In genomic region chr2:167453814-167454213, GRCm38 (mm10) we compare ENCODE assay signal across 11 mouse cellular contexts. TPM values are rescaled to one million over a fixed set of nuclear protein-coding genes. Genes with fewer than 3 reads are reported as not detected.
A peak's percentile ranks its signal among the peaks of the same experiment; 100 is the strongest.
DNase-seq lines count a peak whose midpoint lies in the region; ATAC-seq and TF ChIP-seq lines count a peak whose summit lies in the region.
"Had no signal": no experiment of that assay in that cellular context is flagged by ENCODE, and none has a peak within 500 bp of the region (broad histone marks: within the 10 kb centered on the region; RNA-seq: fewer than 3 reads in every experiment).

No protein-coding gene starts in this region.

- H3K4me3 ChIP-seq in hindbrain, postnatal 0 days (ENCODE audit: low read length): no peak overlapping the region
- H3K4me3 ChIP-seq in hindbrain, embryonic 11.5 days (ENCODE audit: low read depth, low read length): no peak overlapping the region
- no peak overlapping the region for H3K4me3 ChIP-seq in liver, embryonic 12.5 days
- H3K4me3 ChIP-seq in liver, postnatal 0 days (ENCODE audit: low read depth, low read length): no peak overlapping the region
- H3K4me3 ChIP-seq: heart, embryonic 13.5 days; limb, embryonic 10.5 days; liver, embryonic 15.5 days had no signal

- peaks cover 10% of the 10 kb centered on the region for H3K36me3 ChIP-seq in hindbrain, postnatal 0 days (ENCODE audit: insufficient read depth, low read length)
- H3K36me3 ChIP-seq in hindbrain, embryonic 11.5 days (ENCODE audit: control insufficient read depth, insufficient read depth, low read length): peaks cover 8% of the 10 kb centered on the region
- H3K36me3 ChIP-seq in liver, embryonic 12.5 days: peaks cover 95% of the 10 kb centered on the region
- H3K36me3 ChIP-seq in liver, postnatal 0 days (replicated peaks; ENCODE audit: insufficient read depth, low read length): peaks cover 67% of the 10 kb centered on the region

- H3K9me3 ChIP-seq in hindbrain, postnatal 0 days (ENCODE audit: low read length): no peaks in the 10 kb centered on the region
- no peaks in the 10 kb centered on the region for H3K9me3 ChIP-seq in hindbrain, embryonic 11.5 days (ENCODE audit: control insufficient read depth, low read length)
- no peaks in the 10 kb centered on the region for H3K9me3 ChIP-seq in liver, embryonic 12.5 days (replicated peaks)
- no peaks in the 10 kb centered on the region for H3K9me3 ChIP-seq in liver, postnatal 0 days (ENCODE audit: low read length)
- H3K9me3 ChIP-seq: heart, embryonic 13.5 days; limb, embryonic 10.5 days; liver, embryonic 15.5 days had no signal

- no peak overlapping the region for H3K27ac ChIP-seq in hindbrain, postnatal 0 days
- H3K27ac ChIP-seq in hindbrain, embryonic 11.5 days (ENCODE audit: low read depth, low read length): no peak overlapping the region
- no peak overlapping the region for H3K27ac ChIP-seq in liver, embryonic 12.5 days
- H3K27ac ChIP-seq in liver, postnatal 0 days (ENCODE audit: low read depth): no peak overlapping the region
- H3K27ac ChIP-seq: heart, embryonic 13.5 days; limb, embryonic 10.5 days; liver, embryonic 15.5 days had no signal

- no peak overlapping the region for H3K4me2 ChIP-seq in hindbrain, postnatal 0 days (ENCODE audit: low read depth, low read length)
- H3K4me2 ChIP-seq in hindbrain, embryonic 11.5 days (replicated peaks; ENCODE audit: low read depth, low read length): no peak overlapping the region
- H3K4me2 ChIP-seq in liver, embryonic 12.5 days: no peak overlapping the region
- H3K4me2 ChIP-seq in liver, postnatal 0 days (ENCODE audit: low read depth, low read length): no peak overlapping the region
- H3K4me2 ChIP-seq: heart, embryonic 13.5 days; liver, embryonic 15.5 days had no signal

- TF ChIP-seq EP300 in liver, postnatal 0 days (IDR thresholded peaks at IDR 0.05; ENCODE audit: low read depth): no peak

- peak; percentile 61 for DNase-seq in hindbrain, postnatal 0 days (ENCODE audit: low spot score)
- DNase-seq in hindbrain, embryonic 11.5 days (ENCODE audit: low spot score): no peak
- DNase-seq in liver, postnatal 0 days: no peak
- DNase-seq in adipocyte (ENCODE audit: low spot score): peak; percentile 64
- peak; percentile 71 for DNase-seq in cerebellum, adult 9-10 months
- no peak for DNase-seq in retina, embryonic 14.5 days (ENCODE audit: low spot score)
- DNase-seq: retina, postnatal 1 day had no signal

- no peak overlapping the region for H3K9ac ChIP-seq in hindbrain, postnatal 0 days (replicated peaks; ENCODE audit: low read length)
- H3K9ac ChIP-seq in hindbrain, embryonic 11.5 days (ENCODE audit: low read depth, low read length): no peak overlapping the region
- 0 out of 2 replicates have a peak overlapping the region, but pooled peaks have one; percentile 3 for H3K9ac ChIP-seq in liver, embryonic 12.5 days
- no peak overlapping the region for H3K9ac ChIP-seq in liver, postnatal 0 days (replicated peaks)
- H3K9ac ChIP-seq: heart, embryonic 13.5 days; liver, embryonic 15.5 days had no signal

- H3K27me3 ChIP-seq in hindbrain, postnatal 0 days (ENCODE audit: insufficient read depth, low read length): no peaks in the 10 kb centered on the region
- H3K27me3 ChIP-seq in hindbrain, embryonic 11.5 days (ENCODE audit: control insufficient read depth, insufficient read depth, low read length): no peaks in the 10 kb centered on the region
- H3K27me3 ChIP-seq in liver, embryonic 12.5 days (replicated peaks): no peaks in the 10 kb centered on the region
- H3K27me3 ChIP-seq in liver, postnatal 0 days (ENCODE audit: insufficient read depth, low read length): no peaks in the 10 kb centered on the region
- H3K27me3 ChIP-seq: heart, embryonic 13.5 days; liver, embryonic 15.5 days had no signal

- TF ChIP-seq CTCF in hindbrain, postnatal 0 days (IDR thresholded peaks at IDR 0.05; ENCODE audit: low read depth): no peak
- TF ChIP-seq CTCF in liver, postnatal 0 days (IDR thresholded peaks at IDR 0.05; ENCODE audit: low read depth): no peak

- no peak for ATAC-seq in hindbrain, postnatal 0 days
- no peak for ATAC-seq in hindbrain, embryonic 11.5 days (ENCODE audit: low FRiP score)
- no peak for ATAC-seq in liver, embryonic 12.5 days
- ATAC-seq in liver, postnatal 0 days: no peak

- WGBS in hindbrain, postnatal 0 days: 63% methylated on average over 3 of the region's 3 CpGs
- WGBS in hindbrain, embryonic 11.5 days: 88% methylated on average over 3 of the region's 3 CpGs
- 80% methylated on average over 3 of the region's 3 CpGs for WGBS in liver, embryonic 12.5 days (ENCODE audit: insufficient replicate concordance)
- WGBS in liver, postnatal 0 days (ENCODE audit: insufficient replicate concordance): 69% methylated on average over 3 of the region's 3 CpGs

- H3K4me1 ChIP-seq in hindbrain, postnatal 0 days (ENCODE audit: insufficient read depth, low read length): no peaks in the 10 kb centered on the region
- no peaks in the 10 kb centered on the region for H3K4me1 ChIP-seq in hindbrain, embryonic 11.5 days (replicated peaks; ENCODE audit: control insufficient read depth, insufficient read depth, low read length)
- H3K4me1 ChIP-seq in liver, embryonic 12.5 days: peaks cover 10% of the 10 kb centered on the region
- no peaks in the 10 kb centered on the region for H3K4me1 ChIP-seq in liver, postnatal 0 days (ENCODE audit: insufficient read depth)
- H3K4me1 ChIP-seq: heart, embryonic 13.5 days; limb, embryonic 10.5 days had no signal

RNA-seq across cellular contexts. Expression of gene Slc9a8, which starts 32.3 kb away (rescaled TPM):
- 41.8 and 43.1 TPM in 2 replicates for total RNA-seq in hindbrain, postnatal 0 days (2014; rRNA removed)
- polyA plus RNA-seq in hindbrain, postnatal 0 days (2015; fragmentation: Nextera tagmentation; extraction: Ambion mirVana): 17.4 and 17.9 TPM in 2 replicates
- 15.7 and 21.8 TPM in 2 replicates for polyA plus RNA-seq in hindbrain, embryonic 11.5 days (2014; fragmentation: Nextera tagmentation; extraction: Ambion mirVana)
- polyA plus RNA-seq in liver, embryonic 12.5 days (2016; fragmentation: Nextera tagmentation; extraction: Ambion mirVana): 17.4 and 18.8 TPM in 2 replicates
- polyA plus RNA-seq in liver, postnatal 0 days (2015; fragmentation: Nextera tagmentation; extraction: Ambion mirVana): 7.5 and 9.3 TPM in 2 replicates

RNA-seq across cellular contexts. Expression of gene Rnf114, which starts 38.6 kb away (rescaled TPM):
- total RNA-seq in hindbrain, postnatal 0 days (2014; rRNA removed): 68.7 and 89.6 TPM in 2 replicates
- polyA plus RNA-seq in hindbrain, postnatal 0 days (2015; fragmentation: Nextera tagmentation; extraction: Ambion mirVana): 79.8 and 85.8 TPM in 2 replicates
- polyA plus RNA-seq in hindbrain, embryonic 11.5 days (2014; fragmentation: Nextera tagmentation; extraction: Ambion mirVana): 120 and 140 TPM in 2 replicates
- polyA plus RNA-seq in liver, embryonic 12.5 days (2016; fragmentation: Nextera tagmentation; extraction: Ambion mirVana): 37.6 and 37.9 TPM in 2 replicates
- 39.5 and 44.0 TPM in 2 replicates for polyA plus RNA-seq in liver, postnatal 0 days (2015; fragmentation: Nextera tagmentation; extraction: Ambion mirVana)

RNA-seq across cellular contexts. Expression of gene Spata2, which starts 38.9 kb away (rescaled TPM):
- total RNA-seq in hindbrain, postnatal 0 days (2014; rRNA removed): 41.3 and 45.6 TPM in 2 replicates
- 27.6 and 29.4 TPM in 2 replicates for polyA plus RNA-seq in hindbrain, postnatal 0 days (2015; fragmentation: Nextera tagmentation; extraction: Ambion mirVana)
- polyA plus RNA-seq in hindbrain, embryonic 11.5 days (2014; fragmentation: Nextera tagmentation; extraction: Ambion mirVana): 13.5 and 15.0 TPM in 2 replicates
- 11.0 TPM in 2 replicates for polyA plus RNA-seq in liver, embryonic 12.5 days (2016; fragmentation: Nextera tagmentation; extraction: Ambion mirVana)
- polyA plus RNA-seq in liver, postnatal 0 days (2015; fragmentation: Nextera tagmentation; extraction: Ambion mirVana): 4.7 and 4.9 TPM in 2 replicates

Comparison
In these comparisons a context has a peak if more than half of its experiments do, and no peak if none do; other contexts are left out.
1. DNase-seq: peak in hindbrain, postnatal 0 days (single experiment), adipocyte (single experiment) and cerebellum, adult 9-10 months (single experiment); none in hindbrain, embryonic 11.5 days (single experiment), liver, postnatal 0 days (single experiment) and retina, embryonic 14.5 days (single experiment).